Mouse (Mus musculus) olfactory bulb, adult 2 months (tissue): ENCODE measurements at regions not wholly inside any gene's neighbourhood (a gene's known extent, or its start where the extent isn't known, plus 50 kb on each side); places are given as distances from the start of the nearest gene placed in this dataset.

Experiments used
- CTCF ChIP-seq: fragments of 200-500 bp; IDR thresholded peaks from 2 replicates; pipeline ENCODE4 v1.5.1; 2012; ENCODE audit warnings: low read depth, mild to moderate bottlenecking, low read length, moderate library complexity; ENCODE audit not compliant: insufficient read depth
- POLR2A ChIP-seq: fragments of 200-500 bp; IDR thresholded peaks from 2 replicates; pipeline ENCODE4 v1.6.1; 2012; ENCODE audit warnings: mild to moderate bottlenecking, low read depth, low read length, moderate library complexity; ENCODE audit not compliant: insufficient read depth

GRCm38 (mm10) chr5:43390997-43391396, 124.3 kb upstream of the C1qtnf7 start:
- no peak for TF ChIP-seq POLR2A
- TF ChIP-seq CTCF, result no peak
